Mouse (Mus musculus) B cell, adult 2 months (primary cell): ENCODE results near the gene Gmfg.

Source experiments
- DNase-seq, 2 experiments: peaks; one replicate each; pipeline ENCODE4 v3.0.0; 2022

The Gmfg gene

DNA sequence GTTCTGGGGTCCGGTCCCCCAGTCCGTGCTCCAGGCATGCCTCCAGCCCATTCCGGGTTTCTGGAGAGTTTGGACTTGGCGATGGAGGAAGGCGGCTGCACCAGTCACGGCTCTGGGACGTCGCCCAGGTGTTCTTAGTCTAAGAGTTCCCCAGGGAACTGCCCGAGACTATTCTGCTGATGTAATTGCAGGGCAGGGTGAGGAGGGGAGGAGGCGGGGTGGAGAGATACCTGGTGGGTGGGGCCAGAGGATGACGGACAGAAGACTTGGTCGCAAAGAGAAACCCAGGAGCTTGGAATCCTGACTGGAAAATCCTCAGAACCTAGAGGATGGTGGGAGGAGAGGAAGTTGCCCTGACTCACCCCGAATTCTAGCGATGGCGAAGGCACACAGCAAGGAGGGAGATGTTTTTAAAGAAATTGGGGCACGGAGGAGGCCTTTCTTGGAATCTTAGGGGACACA is 50.8 kb downstream of the Gmfg start:
- DNase-seq = peak; percentile 24 to 29

DNA sequence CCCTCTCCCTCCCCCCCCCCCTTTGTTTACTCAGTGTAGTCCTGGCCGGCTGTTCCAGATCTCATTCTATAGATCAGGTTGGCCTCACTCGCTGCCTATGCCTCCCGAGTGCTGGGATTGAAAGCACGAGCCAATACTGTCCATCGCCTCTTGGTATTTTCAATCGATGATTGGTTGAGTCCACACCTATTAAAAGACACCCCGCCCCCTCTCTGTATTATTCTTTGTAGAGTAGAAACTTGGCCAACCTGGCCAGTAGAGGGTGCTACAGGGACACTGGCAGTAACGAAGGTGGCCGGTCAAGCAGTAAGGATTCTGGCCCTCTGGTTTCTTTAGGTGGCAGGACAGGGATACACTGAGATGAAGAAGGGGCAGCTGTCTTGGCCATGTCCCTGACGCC is 53.2 kb downstream of the Gmfg start:
- peak; percentile 70 to 74 for DNase-seq

DNA sequence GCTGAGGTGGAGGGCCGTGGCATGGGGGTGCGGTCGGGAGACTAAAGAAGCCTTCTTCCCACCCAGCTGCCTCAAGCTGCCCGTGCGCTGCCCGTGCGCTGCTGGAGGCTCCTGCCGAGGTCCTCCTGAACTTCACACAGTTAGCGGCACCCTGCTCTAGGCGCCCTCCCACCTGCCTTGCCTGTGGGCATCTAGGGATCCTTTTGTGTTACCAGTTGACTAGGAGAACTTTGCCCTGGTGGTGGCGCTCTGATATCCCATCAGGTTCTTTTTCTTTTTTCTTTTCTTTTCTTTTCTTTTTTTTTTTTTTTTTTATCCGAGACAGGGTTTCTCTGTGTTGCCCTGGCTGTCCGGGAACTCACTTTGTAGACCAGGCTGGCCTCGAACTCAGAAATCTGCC is 53.7 kb downstream of the Gmfg start:
- no peak for DNase-seq

DNA sequence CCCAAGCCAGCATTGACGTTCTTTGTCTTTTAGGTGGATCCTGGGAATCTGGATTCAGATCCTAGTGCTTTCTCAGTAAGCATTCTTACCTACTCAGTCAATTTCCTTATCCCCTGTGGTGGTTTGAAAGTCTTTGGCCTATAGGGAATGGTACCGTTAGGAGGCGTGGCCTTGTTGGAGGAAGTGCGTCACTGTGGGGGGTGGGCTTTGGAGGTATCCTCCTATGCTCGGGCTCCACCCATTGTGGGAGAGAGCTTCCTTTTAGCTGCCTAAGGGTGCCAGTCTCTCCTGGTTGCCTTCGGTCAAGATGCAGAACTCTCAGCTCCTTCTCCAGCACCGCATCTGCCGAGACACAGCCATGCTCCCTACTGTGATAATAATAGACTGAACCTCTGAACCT is 55.1 kb downstream of the Gmfg start:
- no peak for DNase-seq

DNA sequence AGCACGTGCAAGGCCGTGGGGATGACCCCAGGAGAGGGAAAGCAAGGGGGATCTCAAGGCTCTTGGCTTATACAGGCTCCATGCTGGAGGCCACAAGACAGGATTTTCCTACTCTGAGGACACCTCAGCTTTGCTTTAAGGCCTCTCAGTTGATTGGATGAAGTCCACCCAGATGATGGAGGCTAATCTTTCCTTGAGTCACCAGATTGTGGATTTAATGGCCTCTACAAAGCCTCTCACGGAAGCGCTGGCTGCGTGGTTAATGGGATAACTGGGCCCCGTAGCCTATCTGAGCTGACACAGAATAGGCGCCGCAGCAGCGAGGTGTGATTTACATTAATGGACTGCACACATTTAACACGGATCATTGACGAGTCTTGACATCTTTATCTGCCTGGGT is 58.2 kb downstream of the Gmfg start:
- DNase-seq = no peak
